Mouse (Mus musculus) thymus, postnatal 14 days (tissue): Measurements from ENCODE around the gene Gm10197.
A peak's percentile ranks its signal among the peaks of the same experiment; 100 is the strongest.
"Not testable (repeated sequence)": the region's sequence is repeated elsewhere in the genome, so short reads cannot be mapped to it uniquely, and the experiment has no call there.

Experiments
- DNase-seq: peaks from one replicate; pipeline ENCODE4 v3.0.0; 2021

Gene Gm10197

GRCm38 (mm10) chr19:53371666-53372065, at the start of gene Gm10197:
Gene Gm10197, minus strand, starts transcription at chr19:53371766.
- no peak for DNase-seq

- DNase-seq, result peak; percentile 82
Measured at GRCm38 (mm10) chr19:53420924-53421582, 49.5 kb upstream of the Gm10197 start.

GRCm38 (mm10) chr19:53419834-53420233, 48.3 kb upstream of the Gm10197 start:
- DNase-seq, result peak; percentile 90

GRCm38 (mm10) chr19:53415198-53415597, 43.6 kb upstream of the Gm10197 start:
- DNase-seq, result no peak

DNA sequence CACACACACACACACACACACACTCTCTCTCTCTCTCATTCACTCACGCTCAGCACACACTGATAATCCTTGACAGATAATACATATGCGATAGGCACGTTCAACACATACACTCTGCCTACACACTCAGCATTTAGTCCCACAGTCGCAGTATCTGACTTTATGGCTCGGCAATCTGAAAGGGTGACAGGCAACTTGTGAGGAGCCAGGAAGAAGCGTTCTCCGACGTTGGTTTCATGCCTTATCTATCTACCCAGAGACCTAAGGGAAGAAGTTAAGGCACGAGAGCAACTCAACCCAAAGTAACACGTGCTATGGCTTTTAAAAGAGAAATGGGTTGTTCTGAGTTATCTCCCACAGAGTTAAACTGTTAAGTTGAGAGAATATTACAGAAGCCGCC, 43.1 kb upstream of the Gm10197 start:
- no peak for DNase-seq

GRCm38 (mm10) chr19:53413617-53414380, 42.2 kb upstream of the Gm10197 start:
- DNase-seq, result no peak

DNA sequence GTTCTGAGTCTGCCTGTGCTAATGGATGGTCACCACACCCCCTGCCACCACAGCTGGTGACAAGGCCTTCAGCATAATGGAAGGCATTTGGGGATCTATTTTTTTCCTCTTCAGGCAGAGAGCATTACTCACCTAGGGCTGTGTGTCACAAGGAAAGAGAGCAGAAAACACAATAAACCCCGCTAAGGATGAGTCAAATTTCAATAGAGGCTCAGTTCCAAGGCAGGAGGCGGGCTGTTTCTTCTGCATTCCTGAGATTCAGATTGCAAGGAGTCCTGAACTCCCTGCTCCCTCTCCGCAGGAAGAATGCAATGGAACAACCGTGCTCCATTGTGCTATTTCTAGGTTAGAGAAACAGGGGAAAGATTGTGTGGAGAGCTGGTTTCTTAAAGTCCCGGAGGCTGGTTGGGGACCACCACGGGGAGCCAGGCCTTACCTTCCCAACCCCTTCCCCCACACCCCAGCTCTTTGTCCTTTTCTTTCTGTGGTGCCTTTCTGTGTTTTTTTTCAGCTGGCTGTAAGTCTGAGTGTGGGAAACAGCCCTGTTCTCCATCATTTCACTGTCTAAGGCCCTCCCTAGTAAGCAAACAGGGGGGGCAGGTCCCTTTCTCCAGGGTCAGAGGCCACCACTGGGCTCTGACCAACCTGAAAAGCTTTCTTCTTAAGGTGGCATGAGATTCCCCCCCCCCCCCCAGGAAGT, 40.7 kb upstream of the Gm10197 start:
- DNase-seq, result no peak

- peak; percentile 20 for DNase-seq
Measured at GRCm38 (mm10) chr19:53409663-53410307, 38.2 kb upstream of the Gm10197 start.

- no peak for DNase-seq
Measured at GRCm38 (mm10) chr19:53408398-53408797, 36.8 kb upstream of the Gm10197 start.

DNA sequence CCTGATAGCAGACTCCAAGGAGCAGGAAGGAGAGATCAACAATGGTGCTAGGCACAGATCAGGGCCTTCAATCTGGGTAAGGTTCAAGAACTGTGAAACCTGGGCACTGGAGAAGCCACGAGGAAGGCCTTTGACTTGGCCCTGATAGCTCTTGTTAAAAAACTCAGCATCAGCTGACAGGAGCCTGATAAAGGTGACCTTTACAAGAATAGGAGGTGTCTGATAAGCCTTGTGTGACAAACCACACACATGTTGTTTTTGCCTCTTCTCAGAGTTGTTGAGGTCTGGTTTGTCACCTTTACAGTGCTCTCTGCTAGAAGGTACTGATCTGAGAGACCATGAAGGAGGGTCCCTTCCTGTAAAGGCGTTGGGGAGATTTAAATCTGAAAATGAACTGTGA, 35.8 kb upstream of the Gm10197 start:
- DNase-seq, result no peak

DNA sequence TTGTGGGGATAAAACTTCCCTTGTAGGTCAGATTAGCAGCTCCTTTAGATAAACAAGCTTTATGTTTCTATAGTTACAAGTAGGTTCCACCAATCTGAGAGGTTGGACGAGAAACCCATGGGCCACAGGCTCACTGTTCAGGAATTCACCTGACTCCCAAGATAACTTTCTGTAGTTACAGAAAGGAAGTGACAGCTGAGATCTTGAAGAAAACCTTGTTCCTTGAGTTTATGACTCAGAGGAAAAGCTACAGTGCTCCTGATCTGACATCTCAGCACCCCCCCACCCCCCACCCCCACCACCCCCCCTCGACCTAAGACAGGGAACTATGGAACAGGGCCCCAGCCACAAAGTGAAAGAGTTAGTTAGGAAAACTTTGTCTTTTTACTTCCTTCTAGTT, 34.2 kb upstream of the Gm10197 start:
- DNase-seq, result no peak

DNA sequence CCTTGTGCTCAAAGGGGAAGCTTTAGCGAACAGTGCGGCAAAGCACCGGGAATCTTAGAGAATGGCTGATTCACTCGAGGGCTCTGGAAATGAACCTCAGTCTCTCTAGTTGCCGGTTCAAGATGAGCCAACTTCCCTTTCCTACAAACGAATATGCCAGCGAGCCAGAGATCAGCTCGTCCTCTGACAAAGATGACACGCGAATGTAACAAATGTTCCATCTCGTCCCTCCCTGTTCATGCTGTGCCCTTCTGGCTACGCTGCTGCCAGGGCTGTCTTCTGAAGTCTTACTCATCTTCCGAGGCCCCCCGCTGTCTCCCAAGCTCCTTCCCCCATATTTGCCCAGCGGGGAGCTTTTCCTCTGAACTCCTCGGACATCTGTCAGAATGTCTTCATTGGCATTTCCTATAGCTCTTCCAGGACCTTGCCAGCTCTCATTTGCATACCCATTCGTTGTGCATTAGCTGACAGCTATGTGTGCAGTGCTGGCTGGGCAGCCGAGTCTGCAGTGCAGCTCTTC, 33.3 kb upstream of the Gm10197 start:
- DNase-seq, result no peak

GRCm38 (mm10) chr19:53404219-53404836, 32.8 kb upstream of the Gm10197 start:
- DNase-seq, result no peak

DNA sequence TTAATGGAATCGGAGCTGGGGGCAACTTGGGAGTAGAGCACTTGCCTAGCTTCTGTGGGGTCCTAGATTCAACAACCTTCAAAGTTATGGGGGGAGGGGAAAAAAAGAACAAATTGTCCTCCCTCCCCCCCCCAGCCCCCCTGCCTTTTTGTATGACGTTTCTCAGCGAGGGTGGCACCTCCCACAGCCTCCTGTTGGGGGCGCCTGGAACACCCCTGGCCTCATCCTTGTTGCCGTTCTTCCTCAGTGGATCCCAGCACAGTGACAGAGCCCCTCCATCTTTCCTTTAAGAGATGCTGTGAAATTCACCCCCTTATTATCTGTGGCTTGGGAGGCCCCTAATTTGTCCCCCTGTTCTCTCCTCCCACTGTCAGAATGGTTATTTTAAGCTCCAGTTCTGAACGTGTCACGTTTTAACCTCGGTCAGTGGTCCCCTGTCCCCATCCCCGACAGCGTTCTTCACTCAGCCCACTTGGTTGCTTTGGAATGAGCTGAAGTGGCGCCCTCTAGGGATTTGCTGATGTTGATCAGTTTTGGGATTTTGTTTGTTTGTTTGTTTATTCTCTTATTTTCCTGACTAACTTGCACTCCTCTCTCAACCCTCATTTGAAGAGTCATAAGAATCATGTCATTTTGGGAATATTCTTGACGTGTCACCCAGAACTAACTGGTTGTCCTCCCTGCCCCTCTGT, 31.3 kb upstream of the Gm10197 start:
- DNase-seq, result peak; percentile 21

DNA sequence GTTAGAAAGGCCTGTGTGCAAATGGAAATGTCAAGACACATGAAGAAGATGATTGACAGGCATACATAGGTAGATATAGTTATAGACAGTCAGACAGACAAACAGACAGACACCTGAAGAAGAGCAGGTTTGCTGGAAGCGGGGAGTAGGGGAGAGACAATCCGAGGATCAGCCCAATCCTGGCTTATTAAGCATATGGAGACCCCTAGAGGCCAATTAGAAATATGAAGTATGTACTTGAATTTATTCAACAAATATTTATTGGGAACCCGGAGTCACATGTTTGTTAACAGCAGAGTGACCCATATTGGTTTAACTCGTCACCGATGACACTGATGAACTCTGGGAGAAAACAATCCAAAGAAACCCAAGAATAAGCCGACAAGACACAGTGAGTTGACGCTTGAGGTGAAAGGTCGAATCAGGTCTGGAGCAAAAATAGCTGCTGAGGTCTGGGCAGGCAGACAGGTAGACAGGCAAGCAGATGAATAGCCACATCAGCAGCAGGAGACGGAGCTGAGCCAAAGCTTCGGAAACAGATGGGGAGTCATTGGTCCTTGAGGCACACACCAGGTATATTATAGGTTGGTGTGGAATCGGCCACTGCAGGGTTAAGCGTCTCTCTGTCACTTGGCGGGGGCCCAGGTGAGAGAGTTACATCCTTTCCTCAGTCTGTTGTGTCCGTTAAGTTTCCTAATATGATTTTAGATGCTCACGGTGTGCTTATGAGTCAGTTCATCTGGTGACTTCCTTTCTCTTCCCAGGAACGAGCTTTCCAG, 29.0 kb upstream of the Gm10197 start:
- DNase-seq, result no peak

GRCm38 (mm10) chr19:53399213-53399612, 27.6 kb upstream of the Gm10197 start:
- DNase-seq, result no peak

DNA sequence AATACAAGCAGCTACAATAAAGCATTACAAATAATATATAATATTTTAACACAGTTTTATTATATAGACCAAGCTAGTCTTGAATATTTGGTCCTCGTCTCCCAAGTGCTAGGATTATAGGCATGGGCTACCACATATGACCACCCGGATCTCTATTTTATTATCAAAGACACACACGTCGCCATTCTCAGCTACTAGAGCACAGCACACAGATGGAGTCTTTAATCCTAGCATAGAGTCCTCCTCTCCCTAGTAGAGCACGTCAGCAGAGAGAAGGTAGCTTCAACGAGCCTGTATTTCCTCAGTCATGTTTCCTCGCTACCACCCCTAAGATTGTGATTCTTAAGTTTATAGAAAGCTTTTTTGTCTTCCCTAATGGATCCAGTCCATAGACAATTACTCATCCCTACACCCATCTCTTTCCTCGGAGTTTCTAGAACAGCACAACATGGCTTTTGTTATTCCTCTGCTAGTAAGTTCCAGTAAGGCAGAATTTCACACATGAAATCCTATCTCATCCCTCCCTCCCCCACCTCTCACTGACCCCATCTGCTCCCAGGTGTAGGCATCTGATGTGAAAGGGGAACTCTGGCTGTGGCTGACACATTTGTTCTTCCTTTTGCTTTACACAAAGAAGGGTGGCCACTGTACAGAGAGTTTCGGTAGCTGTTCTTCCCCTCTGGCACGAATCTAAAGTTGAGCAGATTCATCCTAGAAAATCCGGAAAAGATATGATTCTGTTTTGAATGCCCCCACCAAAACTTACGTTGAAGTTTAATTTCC, 26.1 kb upstream of the Gm10197 start:
- no peak for DNase-seq

DNA sequence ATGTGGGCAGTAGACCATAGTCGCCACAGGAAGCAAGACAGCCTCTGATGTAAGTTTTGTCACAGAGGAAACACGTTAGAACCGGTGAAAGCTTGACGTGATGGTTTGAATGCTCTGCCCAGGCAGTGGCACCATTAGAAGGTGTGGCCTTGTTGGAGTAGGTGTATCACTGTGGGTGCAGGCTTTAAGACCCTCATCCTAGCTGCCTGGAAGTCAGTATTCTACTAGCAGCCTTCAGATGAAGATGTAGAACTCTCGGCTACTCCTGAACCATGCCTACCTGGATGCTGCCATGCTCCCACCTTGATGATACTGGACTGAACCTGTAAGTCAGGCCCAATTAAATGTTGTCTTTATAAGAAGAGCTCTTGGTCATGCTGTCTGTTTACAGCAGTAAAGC, 24.2 kb upstream of the Gm10197 start:
- not testable (repeated sequence) for DNase-seq

DNA sequence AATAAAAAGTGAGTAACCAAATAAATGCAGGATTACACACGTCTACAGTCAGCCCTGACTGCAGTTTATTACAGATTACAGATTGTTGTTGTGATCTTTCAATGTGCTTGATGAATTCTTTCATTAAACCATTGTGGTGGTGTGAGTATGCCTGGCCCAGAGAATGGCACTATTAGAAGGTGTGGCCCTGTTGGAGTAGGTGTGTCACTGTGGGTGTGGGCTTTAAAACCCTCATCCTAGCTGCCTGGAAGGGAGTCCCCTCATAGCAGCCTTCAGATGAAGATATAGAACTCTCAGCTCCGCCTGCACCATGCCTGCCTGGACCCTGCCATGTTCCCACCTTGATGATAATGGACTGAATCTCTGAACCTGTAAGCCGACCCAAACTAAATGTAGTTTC, 23.4 kb upstream of the Gm10197 start:
- DNase-seq, result not testable (repeated sequence)

DNA sequence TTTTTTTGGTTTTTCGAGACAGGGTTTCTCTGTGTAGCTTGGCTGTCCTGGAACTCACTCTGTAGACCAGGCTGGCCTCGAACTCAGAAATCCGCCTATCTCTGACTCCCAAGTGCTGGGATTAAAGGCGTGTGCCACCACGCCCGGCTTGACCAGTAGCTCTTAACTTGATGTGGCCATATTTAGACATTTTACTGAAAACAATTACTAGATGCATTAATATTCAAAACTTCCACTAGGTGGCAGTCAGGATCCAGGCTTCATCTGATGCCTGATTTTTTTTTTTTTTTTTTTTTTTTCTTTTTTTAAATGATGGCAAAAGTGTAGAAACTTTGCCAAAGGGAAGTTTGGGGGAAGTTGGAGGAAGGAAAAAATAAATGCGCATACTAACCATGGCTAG, 23.0 kb upstream of the Gm10197 start:
- peak; percentile 44 for DNase-seq
